Mouse (Mus musculus): ENCODE results near the gene Adam15.

DNA sequence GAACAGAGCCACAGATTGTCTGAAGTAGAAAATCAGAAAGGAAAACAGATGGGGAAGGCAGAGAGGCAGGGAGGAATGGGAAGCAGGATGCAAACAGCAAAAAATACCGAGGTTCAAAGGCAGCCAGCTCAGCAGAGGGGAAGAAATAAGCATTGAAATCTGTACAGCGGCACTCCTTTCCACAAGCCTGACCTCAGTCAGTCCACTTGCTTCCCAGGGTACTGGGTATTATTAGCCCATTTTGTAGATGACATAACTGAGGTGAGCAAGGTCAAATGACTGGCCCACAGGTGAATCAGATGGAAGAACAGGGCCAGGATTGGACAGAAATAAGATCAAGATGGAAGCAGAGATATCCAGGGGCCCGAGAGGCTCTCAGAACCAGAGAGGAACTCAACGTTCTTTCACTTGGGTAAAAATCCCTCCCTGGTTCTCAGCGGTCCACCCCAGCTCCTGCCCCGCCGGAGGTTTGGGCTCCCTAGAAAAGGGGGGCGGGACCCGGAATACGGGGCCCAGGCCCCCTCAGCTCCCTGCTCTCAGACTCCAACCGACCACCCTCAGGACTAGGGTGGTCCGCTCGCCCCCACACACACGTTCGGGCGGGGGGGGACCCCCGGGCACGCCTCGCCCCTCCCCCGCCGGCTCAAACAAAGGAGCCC is 12.6 kb downstream of the Adam15 start:
- no peak for TF ChIP-seq CTCF (IDR thresholded peaks at IDR 0.05; ENCODE audit: low read depth)
- TF ChIP-seq EP300 (IDR thresholded peaks at IDR 0.05; ENCODE audit: low read depth) = no peak

Data from liver, postnatal 0 days (tissue).